Mouse (Mus musculus) splenic B cell, adult 2 months (primary cell): ENCODE results near the gene Zfp672.
"Not testable (repeated sequence)": the region's sequence is repeated elsewhere in the genome, so short reads cannot be mapped to it uniquely, and the experiment has no call there.

Experiments
- DNase-seq: peaks from one replicate; pipeline ENCODE4 v3.0.0-alpha.2; 2011; ENCODE audit warnings: low read depth, low spot score
- H3K27me3 ChIP-seq: 2 replicates; pipeline ENCODE4 v1.6.1; 2012; ENCODE audit warnings: mild to moderate bottlenecking, low read length, moderate library complexity, mixed read lengths; ENCODE audit not compliant: control insufficient read depth, poor library complexity, insufficient read depth, severe bottlenecking
- H3K36me3 ChIP-seq: 2 replicates; pipeline ENCODE4 v1.6.1; 2012; ENCODE audit warnings: mild to moderate bottlenecking, low read length, moderate library complexity, mixed read lengths; ENCODE audit not compliant: control insufficient read depth, poor library complexity, insufficient read depth, severe bottlenecking

Zfp672 gene

DNA sequence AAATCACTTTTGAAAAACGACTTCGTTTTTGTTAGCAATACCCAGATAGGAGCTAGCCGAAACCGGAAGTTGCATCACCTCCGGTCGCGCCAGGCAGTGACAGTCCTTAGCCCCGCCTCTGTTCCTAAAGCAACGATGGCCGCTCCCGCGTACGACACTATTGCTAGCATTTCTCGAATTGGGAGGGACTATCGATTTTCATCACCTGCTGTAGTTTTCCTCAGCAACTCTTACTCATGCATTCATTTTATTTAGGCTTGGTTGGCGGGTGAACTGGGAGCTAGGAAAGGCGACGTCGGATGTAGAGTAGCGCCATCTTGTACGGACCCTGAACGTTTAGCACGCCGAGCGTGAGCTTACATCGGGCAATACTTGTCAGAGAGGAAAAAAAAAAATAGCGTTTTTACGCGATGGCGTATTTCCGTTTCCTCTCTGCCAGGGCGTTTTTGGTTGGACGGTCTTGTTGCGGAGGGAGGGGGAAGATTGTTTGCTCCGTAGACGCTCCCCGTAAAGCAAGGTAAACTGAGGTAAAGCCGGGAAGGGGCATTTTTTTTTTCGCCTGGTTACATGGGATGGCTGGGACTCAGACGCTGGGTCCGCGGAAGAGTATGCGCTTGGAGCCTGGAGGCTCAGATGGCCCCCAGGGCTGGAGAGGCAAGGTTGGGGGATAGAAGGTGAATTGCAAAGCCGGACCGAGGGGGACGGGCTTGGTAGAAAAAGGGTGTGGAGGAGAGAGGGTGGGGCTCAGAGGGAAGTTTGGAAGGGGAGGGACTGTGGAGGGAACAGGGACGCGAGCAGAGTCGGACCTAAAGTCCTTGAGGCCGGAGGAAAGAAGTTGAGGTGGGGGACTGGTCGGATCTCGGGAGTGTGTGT is at the start of gene Zfp672, which contains the start of gene Sh3bp5l:
Gene Zfp672, minus strand, starts transcription at position 64 of the 873 bp plus-strand sequence.
Gene Sh3bp5l, plus strand, starts transcription at position 449 of the 873 bp plus-strand sequence.
- Histone ChIP-seq H3K27me3 (no peaks in the 10 kb centered on the region), H3K36me3 (no peaks in the 10 kb centered on the region)
- peak; percentile 94 for DNase-seq

DNA sequence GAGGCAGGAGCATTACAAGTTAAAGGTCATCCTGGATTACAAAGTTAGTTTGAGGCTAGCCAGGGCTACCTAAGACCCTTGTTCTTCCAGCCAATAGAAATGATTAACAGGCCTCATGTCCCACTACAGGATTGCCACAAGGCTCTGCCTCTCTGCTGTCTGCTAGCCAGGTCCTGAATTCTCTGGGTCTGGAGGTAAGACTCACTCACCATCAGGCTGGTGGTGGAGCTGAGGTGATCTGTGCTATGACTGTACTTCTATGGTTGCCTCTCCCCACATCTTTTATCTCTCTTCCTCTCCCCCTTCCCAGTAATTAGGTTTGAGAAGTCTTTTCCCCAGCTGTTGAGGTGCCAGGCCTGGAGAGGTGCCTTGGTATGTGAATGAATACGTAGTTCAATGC is 49.4 kb upstream of the Zfp672 start:
- Histone ChIP-seq H3K27me3 (no peaks in the 10 kb centered on the region), H3K36me3 (no peaks in the 10 kb centered on the region)
- DNase-seq: no peak

DNA sequence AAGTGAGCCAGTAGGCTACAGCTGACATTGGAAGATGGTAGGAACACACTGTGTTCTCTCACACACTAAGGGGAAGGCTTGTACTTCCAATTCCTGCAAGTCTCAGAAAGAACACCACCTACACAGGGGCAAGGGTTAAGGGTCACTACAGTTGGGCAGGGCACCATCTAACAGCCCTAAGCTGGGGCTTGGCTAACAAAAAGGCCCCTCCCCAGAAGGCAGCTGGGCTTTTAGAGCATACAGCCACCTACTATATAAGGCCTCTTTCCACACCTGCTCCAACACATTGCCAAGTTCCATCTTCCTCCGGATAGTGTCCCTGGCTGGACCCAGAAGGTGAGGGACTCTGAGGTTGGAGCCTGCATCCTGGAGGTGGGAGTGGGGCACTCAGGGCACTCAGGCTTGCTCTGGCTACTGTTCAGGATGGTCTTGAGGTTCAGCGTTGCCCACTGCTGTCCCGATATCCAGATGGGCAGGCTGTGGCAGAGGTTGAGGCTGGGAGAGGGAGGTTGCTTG is 48.7 kb upstream of the Zfp672 start, which contains the start of gene Lypd8:
Gene Lypd8, plus strand, starts transcription at position 281 of the 516 bp plus-strand sequence.
- no peaks in the 10 kb centered on the region for H3K36me3 ChIP-seq
- H3K27me3 ChIP-seq: no peaks in the 10 kb centered on the region
- no peak for DNase-seq

DNA sequence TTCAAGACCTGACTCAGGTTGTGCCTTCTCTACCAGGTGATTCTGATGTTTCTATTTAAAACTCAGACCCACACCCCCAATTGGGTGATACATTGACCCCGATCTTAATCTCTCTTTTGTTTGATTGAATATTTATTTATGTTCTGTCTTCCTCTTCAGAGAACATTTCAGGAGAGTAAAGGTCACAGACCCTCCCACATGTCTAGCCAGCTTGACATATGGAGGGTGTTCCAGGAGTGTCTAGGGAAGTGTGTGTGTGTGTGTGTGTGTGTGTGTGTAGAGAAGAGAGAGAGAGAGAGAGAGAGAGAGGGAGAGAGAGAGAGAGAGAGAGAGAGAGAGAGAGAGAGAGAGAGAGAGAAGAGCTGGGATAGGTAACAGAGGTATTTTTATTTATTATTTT is 47.5 kb upstream of the Zfp672 start:
- Histone ChIP-seq H3K36me3 (no peaks in the 10 kb centered on the region), H3K27me3 (no peaks in the 10 kb centered on the region)
- no peak for DNase-seq

DNA sequence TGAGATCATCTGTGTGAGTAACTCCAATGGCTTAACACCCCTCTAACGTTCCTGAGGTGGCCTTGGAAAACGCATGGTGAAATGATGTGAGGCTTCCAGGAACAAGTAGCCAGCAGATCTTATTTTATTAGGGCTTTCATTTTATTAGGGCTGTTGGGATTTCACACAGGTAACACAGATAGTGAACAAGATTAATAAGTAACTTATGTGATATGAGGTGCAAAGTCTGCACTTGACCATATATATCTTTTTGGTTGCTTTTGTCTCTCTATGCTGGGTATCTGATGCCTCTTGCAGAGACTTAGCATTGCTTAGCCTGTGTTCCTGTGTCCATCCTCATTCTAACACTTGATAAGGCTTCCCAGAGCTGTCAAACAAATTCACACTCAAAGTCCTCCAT is 47.1 kb upstream of the Zfp672 start:
- Histone ChIP-seq H3K36me3 (no peaks in the 10 kb centered on the region), H3K27me3 (no peaks in the 10 kb centered on the region)
- DNase-seq: no peak

DNA sequence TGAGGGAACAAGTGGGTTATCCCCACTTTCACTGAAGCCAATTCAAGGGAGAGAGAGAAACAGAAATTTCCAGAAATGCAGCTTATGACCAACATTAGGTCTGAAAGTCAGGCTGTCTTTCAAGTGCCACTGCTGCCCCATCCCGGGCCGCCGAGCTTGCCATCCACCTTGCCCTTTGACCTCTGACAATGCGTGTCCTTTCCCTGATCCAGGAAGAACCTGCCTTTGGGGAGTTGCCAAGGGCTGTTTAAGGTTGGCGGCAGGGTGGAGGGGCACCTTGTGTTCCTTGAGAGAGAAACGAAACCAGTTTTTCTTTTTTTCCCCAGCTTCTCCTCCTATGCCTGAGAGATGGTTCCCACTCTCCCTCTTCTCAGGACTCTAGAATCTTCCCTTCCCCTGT is 36.1 kb upstream of the Zfp672 start:
- not testable (repeated sequence) for DNase-seq, H3K27me3 ChIP-seq, H3K36me3 ChIP-seq

DNA sequence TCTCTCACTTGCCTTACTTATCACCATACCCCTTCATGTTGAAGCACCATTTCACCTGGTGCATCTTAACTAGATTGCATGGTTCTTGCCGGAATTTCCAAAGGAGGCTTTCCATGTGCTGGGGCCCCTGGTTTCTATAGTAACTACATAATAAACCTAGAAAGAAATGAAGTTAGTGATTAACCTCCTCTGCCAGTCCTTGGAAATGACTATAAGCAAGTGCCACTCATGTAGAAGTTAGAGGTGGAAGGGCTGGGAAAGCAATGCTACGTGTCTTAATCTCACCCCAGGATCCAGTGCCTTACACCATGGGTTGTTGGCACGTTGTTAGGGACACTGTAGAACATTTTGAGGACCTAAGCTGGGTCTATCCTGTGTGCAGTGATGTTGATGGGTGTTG is 34.3 kb upstream of the Zfp672 start:
- Histone ChIP-seq H3K27me3 (no peaks in the 10 kb centered on the region), H3K36me3 (no peaks in the 10 kb centered on the region)
- DNase-seq: no peak

DNA sequence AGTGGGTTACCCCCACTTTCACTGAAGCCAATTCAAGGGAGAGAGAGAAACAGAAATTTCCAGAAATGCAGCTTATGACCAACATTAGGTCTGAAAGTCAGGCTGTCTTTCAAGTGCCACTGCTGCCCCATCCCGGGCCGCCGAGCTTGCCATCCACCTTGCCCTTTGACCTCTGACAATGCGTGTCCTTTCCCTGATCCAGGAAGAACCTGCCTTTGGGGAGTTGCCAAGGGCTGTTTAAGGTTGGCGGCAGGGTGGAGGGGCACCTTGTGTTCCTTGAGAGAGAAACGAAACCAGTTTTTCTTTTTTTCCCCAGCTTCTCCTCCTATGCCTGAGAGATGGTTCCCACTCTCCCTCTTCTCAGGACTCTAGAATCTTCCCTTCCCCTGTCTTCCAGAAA is 32.4 kb upstream of the Zfp672 start:
- DNase-seq, H3K36me3 ChIP-seq, H3K27me3 ChIP-seq: not testable (repeated sequence)

DNA sequence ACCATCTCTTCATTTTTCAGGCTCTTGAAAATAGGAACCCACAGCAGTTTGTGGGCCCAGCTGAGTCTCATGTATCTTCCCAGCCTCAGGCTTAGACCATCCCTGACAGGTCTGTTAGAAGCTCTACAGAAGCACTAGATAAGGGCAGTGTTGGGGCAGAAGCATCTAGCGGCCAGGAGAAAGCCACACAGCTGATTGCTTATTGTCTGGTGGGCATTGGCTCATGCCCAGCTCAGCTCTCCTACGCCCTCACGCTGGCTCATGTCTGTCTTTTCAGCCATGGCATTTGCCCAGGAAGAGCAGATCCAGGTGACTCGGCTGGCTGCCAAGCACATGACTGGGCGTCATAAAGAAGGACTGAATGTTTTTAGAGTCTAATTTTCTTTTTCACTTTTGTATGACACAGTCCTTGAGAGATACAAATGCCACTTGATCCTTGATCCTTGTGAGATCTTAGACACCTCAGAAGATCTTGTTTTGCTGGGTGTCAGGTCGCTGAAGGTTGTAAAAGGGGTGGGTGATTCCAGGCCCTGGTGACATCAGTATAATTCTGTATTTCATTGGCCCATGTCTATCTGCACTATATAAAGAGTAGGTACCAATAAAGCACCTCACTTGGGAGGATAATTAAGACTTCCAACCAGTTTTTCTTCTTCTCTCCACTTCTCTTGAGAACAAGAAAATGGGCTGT is 27.9 kb upstream of the Zfp672 start:
- H3K36me3 ChIP-seq: no peaks in the 10 kb centered on the region
- DNase-seq: no peak
- no peaks in the 10 kb centered on the region for H3K27me3 ChIP-seq

DNA sequence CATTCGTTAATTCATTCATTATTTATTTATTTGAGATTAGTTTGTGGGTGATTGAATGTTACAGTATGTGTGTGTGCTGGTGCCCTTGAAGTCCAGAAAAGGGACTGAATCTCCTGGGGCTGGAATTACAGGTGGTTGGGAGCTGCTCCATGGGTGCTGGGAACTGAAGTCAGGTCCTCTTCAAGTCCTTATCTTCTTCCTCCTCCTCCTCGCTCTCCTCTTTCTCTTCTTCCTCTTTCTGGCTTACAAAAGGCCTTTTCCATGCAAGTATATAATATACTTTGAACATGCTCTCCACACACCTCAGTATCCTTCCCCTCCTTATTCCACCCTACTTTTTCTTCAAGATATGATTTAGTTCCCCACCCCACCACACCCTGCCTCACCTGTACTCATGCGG is 26.9 kb upstream of the Zfp672 start:
- Histone ChIP-seq H3K36me3 (no peaks in the 10 kb centered on the region), H3K27me3 (no peaks in the 10 kb centered on the region)
- DNase-seq: no peak

DNA sequence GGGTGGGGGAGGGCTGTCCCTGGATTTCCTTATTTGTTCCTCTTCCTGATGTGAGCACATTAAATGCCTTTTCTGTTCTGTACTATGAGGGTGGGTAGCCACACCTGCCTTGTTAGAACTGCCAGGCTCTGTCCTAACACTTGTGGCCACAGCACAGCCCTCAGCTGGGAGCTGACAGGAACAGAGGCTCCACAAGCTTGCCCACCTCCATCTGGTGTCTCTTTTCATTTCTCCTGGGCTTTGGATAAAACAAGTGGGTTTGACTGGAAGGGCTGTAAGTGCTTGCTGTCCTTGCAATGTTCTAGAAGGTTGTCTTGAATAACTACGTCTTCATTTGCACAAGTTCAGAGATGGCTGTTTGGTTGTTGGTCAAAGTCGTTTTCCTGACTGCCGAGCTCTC is 24.8 kb upstream of the Zfp672 start:
- no peak for DNase-seq
- Histone ChIP-seq H3K36me3 (no peaks in the 10 kb centered on the region), H3K27me3 (no peaks in the 10 kb centered on the region)

DNA sequence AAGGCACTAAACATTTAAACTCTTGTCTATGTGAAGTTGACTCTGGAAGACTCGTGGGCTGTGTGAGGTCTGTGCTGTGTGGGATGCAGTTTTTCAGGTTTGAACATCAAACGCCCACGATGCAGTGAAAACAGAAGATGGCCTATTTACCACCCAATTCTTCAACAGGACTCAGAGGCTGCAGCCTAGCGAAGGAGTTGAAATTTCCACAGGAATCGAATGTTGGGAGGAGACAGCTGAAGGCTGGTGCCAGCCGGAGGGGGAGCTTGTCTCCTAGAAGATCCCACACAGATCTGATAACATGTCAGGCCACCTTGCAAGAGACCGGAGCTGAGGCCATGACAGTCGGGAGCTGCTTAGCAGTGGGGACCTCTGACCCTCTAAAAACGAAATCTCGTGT is 24.3 kb upstream of the Zfp672 start:
- no peak for DNase-seq
- H3K36me3 ChIP-seq: no peaks in the 10 kb centered on the region
- no peaks in the 10 kb centered on the region for H3K27me3 ChIP-seq

DNA sequence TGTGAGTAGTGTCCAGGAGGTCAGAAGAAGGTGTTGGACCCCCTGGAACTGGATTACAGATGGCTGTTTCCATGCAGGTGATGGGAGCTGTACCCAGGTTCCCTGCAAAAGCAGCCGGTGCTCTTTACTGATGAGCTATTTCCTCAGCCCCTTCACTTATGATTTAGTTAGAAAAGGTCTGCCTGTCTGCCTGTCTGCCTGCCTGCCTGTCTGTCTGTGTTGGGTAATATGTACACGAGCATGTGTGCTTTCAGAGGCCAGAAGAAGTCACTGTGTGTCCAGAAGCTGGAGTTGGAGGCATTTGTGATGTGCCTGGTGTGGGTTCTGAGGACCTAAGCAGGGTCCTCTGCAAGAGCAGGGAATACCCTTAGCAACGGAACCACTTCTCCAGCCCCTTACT is 23.6 kb upstream of the Zfp672 start:
- DNase-seq: no peak
- H3K27me3 ChIP-seq: no peaks in the 10 kb centered on the region
- 0 out of 2 replicates have a peak, but pooled peaks cover 1% of the 10 kb centered on the region for H3K36me3 ChIP-seq

DNA sequence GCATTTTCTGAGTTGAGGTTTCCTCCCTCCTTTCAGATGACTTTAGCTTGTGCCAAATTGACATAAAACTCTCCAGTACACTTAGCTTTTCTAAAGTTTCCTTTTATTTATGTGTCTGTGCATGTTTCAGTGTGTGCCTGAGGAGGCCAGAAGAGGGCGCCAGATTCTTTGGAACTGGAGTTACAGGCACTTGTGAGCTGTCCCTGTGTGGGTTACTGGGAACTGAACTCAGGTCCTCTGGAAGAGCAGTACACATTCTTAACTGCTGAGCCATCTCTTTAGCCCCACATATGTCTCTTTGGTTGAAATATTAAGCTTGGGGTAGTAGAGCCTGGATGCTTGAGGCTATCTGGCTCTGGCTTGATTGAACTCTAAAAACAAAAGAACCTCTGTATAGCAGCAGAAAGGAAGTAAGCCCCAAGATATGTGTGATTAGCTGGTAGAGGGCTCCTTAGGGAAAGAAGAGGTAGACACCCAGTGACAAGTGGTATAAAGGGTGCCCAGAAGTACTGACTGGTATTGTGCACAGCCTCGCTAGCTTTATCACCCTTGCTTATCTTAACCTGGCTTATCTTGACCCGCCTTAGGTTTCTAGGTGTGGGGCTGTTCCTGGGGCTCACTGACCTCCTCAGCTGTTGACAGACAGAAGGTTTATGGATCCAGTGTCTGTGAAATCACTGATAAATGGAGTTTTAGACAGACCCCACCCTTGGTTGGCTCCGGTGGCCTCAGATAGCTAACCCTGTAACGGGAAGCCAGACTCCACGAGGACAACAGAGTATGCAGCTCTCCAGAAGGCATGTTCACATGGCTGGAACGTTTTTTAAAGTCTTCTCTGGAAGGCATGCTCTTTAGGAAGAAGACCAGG is 22.8 kb upstream of the Zfp672 start:
- Histone ChIP-seq H3K27me3 (no peaks in the 10 kb centered on the region), H3K36me3 (0 out of 2 replicates have a peak, but pooled peaks cover 1% of the 10 kb centered on the region)
- peak; percentile 13 for DNase-seq
